Mouse (Mus musculus) spleen, embryonic (tissue): ENCODE measurements at regions not wholly inside any gene's neighbourhood (a gene's known extent, or its start where the extent isn't known, plus 50 kb on each side); places are given as distances from the start of the nearest gene placed in this dataset.

Experiments used
- CTCF ChIA-PET: fragments of 350-600 bp; sonication (Branson Sonifier 250); formaldehyde crosslinking; loops from one replicate; lab custom pipeline; 2022; lab: Charles Lee

- CTCF ChIA-PET = no interaction called here
Measured at GRCm38 (mm10) chr6:135610504-135611096, 248.3 kb downstream of the Emp1 start.

DNA sequence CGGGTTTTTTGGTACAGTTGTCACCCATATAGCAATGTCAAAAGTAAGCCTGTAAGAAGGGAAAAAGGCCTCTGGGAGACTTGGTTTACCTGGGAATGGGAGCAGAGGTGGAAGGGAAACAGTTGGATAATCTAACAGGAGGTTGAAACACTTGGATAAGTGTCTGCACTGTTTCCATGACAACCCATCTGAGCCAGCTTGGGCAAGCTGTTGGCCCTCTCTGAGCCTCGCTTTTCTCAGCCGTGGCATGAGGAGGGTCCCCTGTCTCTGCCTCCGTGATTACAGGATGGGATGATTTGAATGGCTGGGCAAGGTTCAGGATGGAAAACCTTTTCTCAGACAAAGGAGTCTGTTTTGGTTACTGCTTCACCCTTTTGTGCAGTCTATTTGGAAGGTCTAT lies 265.6 kb downstream of the Emp1 start:
- CTCF ChIA-PET = no interaction called here

- CTCF ChIA-PET = no interaction called here
Measured at GRCm38 (mm10) chr6:135629236-135629635, 266.9 kb downstream of the Emp1 start.

DNA sequence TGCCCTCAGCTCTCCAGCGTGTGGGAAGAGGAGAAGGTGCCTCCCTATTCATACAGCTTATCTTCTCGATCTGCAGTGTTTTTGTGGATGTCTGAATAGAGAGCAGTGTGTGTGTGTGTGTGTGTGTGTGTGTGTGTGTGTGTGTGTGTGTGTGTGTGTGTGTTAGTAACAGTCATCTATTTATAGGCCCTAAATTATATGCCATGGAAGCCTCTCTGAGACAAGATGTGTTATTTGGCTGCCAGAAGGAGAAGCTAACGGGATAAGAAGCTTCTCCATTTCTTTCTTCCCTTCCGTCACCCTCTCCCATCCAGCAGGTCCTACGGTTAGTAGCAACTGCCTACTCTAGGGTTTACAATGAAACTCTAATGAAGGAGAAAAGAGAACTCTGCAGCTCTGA lies 270.3 kb downstream of the Emp1 start:
- CTCF ChIA-PET = no interaction called here

DNA sequence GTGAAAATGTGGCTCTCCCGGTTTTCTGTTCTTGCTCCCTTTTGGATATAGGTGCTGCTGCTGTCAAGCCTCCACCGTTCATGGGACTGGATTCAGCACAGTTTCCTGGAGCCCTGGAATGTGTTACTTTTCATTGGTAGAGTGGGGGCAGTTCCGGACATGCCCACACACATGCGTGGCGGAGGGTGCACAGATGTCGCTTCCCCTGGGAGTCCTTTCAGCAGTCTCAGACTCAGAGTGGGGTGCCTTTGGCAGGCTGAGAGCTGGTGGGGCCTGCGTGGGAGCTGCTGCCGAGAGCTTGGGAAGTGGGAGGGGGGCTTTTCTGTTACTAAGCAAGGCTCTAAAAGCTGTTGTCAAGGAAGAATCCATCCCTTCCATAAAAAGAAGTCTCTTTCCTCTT lies 274.3 kb downstream of the Emp1 start:
- CTCF ChIA-PET = no interaction called here

DNA sequence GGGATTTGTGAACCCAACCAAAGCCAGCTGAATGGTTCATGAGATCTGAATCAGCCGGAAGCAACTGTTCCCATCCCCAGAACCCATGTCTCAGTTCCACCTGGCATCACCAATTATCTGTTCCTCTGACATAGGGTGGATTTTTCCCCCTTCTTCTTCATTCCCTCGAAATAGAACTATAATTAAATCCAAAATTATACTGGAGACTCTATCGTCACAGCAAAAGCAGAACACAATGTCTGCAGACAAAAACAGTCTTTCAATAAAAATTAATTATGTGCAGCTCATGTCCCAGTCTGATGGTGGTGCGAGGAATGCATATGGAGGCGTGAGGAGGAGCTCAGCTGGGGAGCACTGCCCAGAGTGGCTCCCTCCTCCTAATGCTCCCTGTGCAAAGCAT lies 280.4 kb downstream of the Emp1 start:
- CTCF ChIA-PET = no interaction called here

GRCm38 (mm10) chr6:135646177-135646576 lies 283.8 kb downstream of the Emp1 start:
- CTCF ChIA-PET = no interaction called here

- CTCF ChIA-PET = no interaction called here
Measured at GRCm38 (mm10) chr6:135653002-135653401, 290.7 kb downstream of the Emp1 start.

DNA sequence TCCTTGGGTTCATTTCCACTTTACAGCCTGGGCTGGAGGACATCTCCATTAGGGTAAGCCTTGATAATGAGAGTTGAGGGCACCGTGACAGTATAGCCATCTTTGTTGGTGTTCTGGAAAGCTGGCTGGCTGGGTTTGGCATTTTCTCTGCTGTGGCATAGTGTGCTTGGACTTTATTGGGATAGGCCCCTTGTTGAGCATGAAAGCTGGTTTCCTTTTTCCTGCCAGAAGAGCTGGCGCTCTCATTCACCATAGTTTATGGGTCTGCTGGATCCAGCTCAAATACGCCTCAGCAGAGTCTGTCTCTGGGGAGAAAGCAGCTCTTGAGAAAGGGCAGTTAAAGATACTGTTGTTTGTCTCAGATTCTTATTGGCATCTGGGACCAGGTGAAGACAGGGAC lies 300.0 kb downstream of the Emp1 start:
- CTCF ChIA-PET = no interaction called here

- CTCF ChIA-PET = no interaction called here
Measured at GRCm38 (mm10) chr6:135662801-135663537, 300.6 kb downstream of the Emp1 start.
